Mouse (Mus musculus): ENCODE results near the gene Agpat2.

DNA sequence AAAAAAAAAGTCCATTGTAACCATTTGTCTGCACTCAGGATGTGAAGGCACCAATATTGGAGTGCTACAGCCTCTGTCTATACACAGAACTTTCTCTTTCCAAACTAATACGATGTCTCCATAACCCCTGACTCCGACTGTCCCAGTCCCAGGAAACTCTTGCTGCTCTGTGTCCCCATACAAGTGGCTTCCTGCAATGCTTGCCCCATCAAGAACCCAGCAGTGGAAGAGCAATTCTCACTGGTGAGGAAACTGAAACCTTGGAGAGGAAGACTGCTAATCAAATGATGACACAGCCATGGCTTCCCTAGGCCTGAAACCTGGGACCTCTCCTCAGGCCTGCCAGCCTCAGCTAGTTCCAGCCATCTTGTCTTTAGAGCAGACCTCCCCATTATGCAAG lies 6.4 kb downstream of the Agpat2 start:
- TF ChIP-seq CTCF (IDR thresholded peaks at IDR 0.05; ENCODE audit: borderline replicate concordance, extremely low read depth, insufficient read depth, insufficient read length) (no peak), POLR2A (IDR thresholded peaks at IDR 0.05; ENCODE audit: borderline replicate concordance, extremely low read depth, insufficient read depth, insufficient read length, poor library complexity, severe bottlenecking) (no peak)
